Mouse (Mus musculus): ENCODE measurements at regions not wholly inside any gene's neighbourhood (a gene's known extent, or its start where the extent isn't known, plus 50 kb on each side); places are given as distances from the start of the nearest gene placed in this dataset.

- H3K4me1 ChIP-seq (ENCODE audit: control insufficient read depth, insufficient read depth, insufficient read length, low read length) = no peaks in the 10 kb centered on the region
- H3K27ac ChIP-seq (ENCODE audit: insufficient read depth, low read depth, low read length) = no peak overlapping the region
- no peaks in the 10 kb centered on the region for H3K27me3 ChIP-seq (ENCODE audit: control insufficient read depth, insufficient read depth, low read length)
- no peaks in the 10 kb centered on the region for H3K36me3 ChIP-seq (ENCODE audit: control insufficient read depth, insufficient read depth, low read length)
- TF ChIP-seq POLR2A (IDR thresholded peaks at IDR 0.05; ENCODE audit: low read depth, low read length) (no peak), CTCF (IDR thresholded peaks at IDR 0.05; ENCODE audit: extremely low read depth, insufficient read length, insufficient replicate concordance, low read depth, low read length) (no peak)
- WGBS = 57% methylated on average over 6 of the region's 6 CpGs
- no peak overlapping the region for H3K4me3 ChIP-seq (ENCODE audit: low read depth, low read length)
Measured at GRCm38 (mm10) chr12:93152618-93153245, 1303.8 kb upstream of the Sel1l start.

GRCm38 (mm10) chr12:93151530-93151929 lies 1302.6 kb upstream of the Sel1l start:
- H3K4me1 ChIP-seq (ENCODE audit: control insufficient read depth, insufficient read depth, insufficient read length, low read length) = no peaks in the 10 kb centered on the region
- 73% methylated on average over 7 of the region's 7 CpGs for WGBS
- H3K27ac ChIP-seq (ENCODE audit: insufficient read depth, low read depth, low read length) = no peak overlapping the region
- H3K36me3 ChIP-seq (ENCODE audit: control insufficient read depth, insufficient read depth, low read length) = no peaks in the 10 kb centered on the region
- no peaks in the 10 kb centered on the region; the same call in 1 of the 2 replicates for H3K27me3 ChIP-seq (ENCODE audit: control insufficient read depth, insufficient read depth, low read length)
- no peak overlapping the region for H3K4me3 ChIP-seq (ENCODE audit: low read depth, low read length)
- TF ChIP-seq CTCF (IDR thresholded peaks at IDR 0.05; ENCODE audit: extremely low read depth, insufficient read length, insufficient replicate concordance, low read depth, low read length) = no peak
- TF ChIP-seq POLR2A (IDR thresholded peaks at IDR 0.05; ENCODE audit: low read depth, low read length) = no peak

DNA sequence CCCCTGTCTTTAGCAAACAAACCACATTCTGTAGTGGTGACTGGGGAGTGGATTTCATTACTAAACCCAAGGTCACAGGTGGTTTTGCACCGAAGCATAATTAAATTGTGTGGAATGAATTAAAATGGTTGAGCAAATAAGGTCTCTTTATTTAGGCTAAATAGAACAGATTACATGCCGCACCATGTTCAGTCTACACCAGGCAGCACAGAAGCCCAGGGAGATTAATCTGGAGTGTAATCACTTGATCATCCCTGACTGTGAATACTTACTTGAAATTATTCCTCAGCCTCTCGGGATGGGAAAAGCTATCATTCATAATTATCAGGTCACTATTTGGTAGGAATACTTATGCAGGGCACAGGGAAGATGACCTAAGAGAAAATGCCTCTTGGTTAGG lies 1293.3 kb upstream of the Sel1l start:
- Histone ChIP-seq H3K27ac (ENCODE audit: insufficient read depth, low read depth, low read length) (no peak overlapping the region), H3K4me1 (ENCODE audit: control insufficient read depth, insufficient read depth, insufficient read length, low read length) (no peaks in the 10 kb centered on the region), H3K36me3 (ENCODE audit: control insufficient read depth, insufficient read depth, low read length) (no peaks in the 10 kb centered on the region), H3K27me3 (ENCODE audit: control insufficient read depth, insufficient read depth, low read length) (no peaks in the 10 kb centered on the region), H3K4me3 (ENCODE audit: low read depth, low read length) (no peak overlapping the region)
- TF ChIP-seq CTCF (IDR thresholded peaks at IDR 0.05; ENCODE audit: extremely low read depth, insufficient read length, insufficient replicate concordance, low read depth, low read length) (no peak), POLR2A (IDR thresholded peaks at IDR 0.05; ENCODE audit: low read depth, low read length) (no peak)
- WGBS = 65% methylated on average over 3 of the region's 3 CpGs

DNA sequence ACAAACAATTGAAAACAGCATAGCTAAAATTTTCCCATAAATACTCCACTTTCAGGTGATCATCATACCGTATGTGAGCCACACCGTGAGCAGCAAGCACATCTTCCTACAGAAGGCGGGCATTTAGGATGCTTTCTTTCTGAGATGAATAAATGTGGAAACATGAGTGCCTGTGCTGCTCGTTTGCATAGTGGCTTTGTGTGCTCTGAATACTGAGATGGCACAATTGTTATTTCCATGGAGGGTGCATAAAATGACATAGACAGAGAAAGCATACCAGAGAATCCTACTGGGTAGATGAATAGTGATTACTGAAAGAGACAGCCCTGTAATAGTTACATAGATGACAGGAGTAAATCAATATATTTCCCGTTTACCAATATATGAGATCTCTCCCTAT lies 1287.4 kb upstream of the Sel1l start:
- no peak for TF ChIP-seq CTCF (IDR thresholded peaks at IDR 0.05; ENCODE audit: extremely low read depth, insufficient read length, insufficient replicate concordance, low read depth, low read length)
- no peak for TF ChIP-seq POLR2A (IDR thresholded peaks at IDR 0.05; ENCODE audit: low read depth, low read length)
- WGBS = 85% methylated on average over 5 of the region's 5 CpGs
- no peaks in the 10 kb centered on the region for H3K36me3 ChIP-seq (ENCODE audit: control insufficient read depth, insufficient read depth, low read length)
- H3K27ac ChIP-seq (ENCODE audit: insufficient read depth, low read depth, low read length) = no peak overlapping the region
- H3K27me3 ChIP-seq (ENCODE audit: control insufficient read depth, insufficient read depth, low read length) = no peaks in the 10 kb centered on the region
- no peak overlapping the region for H3K4me3 ChIP-seq (ENCODE audit: low read depth, low read length)
- H3K4me1 ChIP-seq (ENCODE audit: control insufficient read depth, insufficient read depth, insufficient read length, low read length) = no peaks in the 10 kb centered on the region

DNA sequence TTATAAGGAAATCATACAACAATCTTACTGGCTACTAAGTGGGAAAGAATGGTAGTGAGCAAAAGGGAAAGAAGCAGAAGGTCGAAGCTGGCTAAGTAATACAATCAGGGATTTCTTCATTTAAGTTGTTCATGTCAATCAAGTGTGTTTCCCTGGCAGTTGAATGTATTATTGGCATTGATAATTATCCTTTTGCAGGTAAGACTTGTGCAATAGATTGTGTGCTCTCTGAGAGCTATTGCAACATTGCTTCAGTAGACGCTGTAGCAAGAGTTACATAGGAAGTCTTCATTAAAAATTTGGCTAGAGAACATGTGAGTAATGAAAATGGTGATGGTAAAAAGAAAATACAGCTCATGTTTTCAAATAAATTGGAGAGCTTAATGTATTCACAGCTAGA lies 1273.3 kb upstream of the Sel1l start:
- Histone ChIP-seq H3K36me3 (ENCODE audit: control insufficient read depth, insufficient read depth, low read length) (no peaks in the 10 kb centered on the region), H3K4me3 (ENCODE audit: low read depth, low read length) (no peak overlapping the region), H3K27ac (ENCODE audit: insufficient read depth, low read depth, low read length) (no peak overlapping the region), H3K4me1 (ENCODE audit: control insufficient read depth, insufficient read depth, insufficient read length, low read length) (no peaks in the 10 kb centered on the region), H3K27me3 (ENCODE audit: control insufficient read depth, insufficient read depth, low read length) (no peaks in the 10 kb centered on the region)
- 85% methylated on average over 2 of the region's 2 CpGs for WGBS
- TF ChIP-seq POLR2A (IDR thresholded peaks at IDR 0.05; ENCODE audit: low read depth, low read length) (no peak), CTCF (IDR thresholded peaks at IDR 0.05; ENCODE audit: extremely low read depth, insufficient read length, insufficient replicate concordance, low read depth, low read length) (no peak)

- Histone ChIP-seq H3K27ac (ENCODE audit: insufficient read depth, low read depth, low read length) (no peak overlapping the region), H3K4me1 (ENCODE audit: control insufficient read depth, insufficient read depth, insufficient read length, low read length) (no peaks in the 10 kb centered on the region), H3K27me3 (ENCODE audit: control insufficient read depth, insufficient read depth, low read length) (no peaks in the 10 kb centered on the region), H3K4me3 (ENCODE audit: low read depth, low read length) (no peak overlapping the region), H3K36me3 (ENCODE audit: control insufficient read depth, insufficient read depth, low read length) (no peaks in the 10 kb centered on the region)
- TF ChIP-seq POLR2A (IDR thresholded peaks at IDR 0.05; ENCODE audit: low read depth, low read length) = no peak
- no peak for TF ChIP-seq CTCF (IDR thresholded peaks at IDR 0.05; ENCODE audit: extremely low read depth, insufficient read length, insufficient replicate concordance, low read depth, low read length)
- WGBS = 70% methylated on average over 5 of the region's 5 CpGs
Measured at GRCm38 (mm10) chr12:93088031-93088790, 1239.3 kb upstream of the Sel1l start.

- Histone ChIP-seq H3K4me1 (ENCODE audit: control insufficient read depth, insufficient read depth, insufficient read length, low read length) (no peaks in the 10 kb centered on the region), H3K36me3 (ENCODE audit: control insufficient read depth, insufficient read depth, low read length) (no peaks in the 10 kb centered on the region), H3K4me3 (ENCODE audit: low read depth, low read length) (no peak overlapping the region), H3K27ac (ENCODE audit: insufficient read depth, low read depth, low read length) (no peak overlapping the region), H3K27me3 (ENCODE audit: control insufficient read depth, insufficient read depth, low read length) (no peaks in the 10 kb centered on the region)
- WGBS = 92% methylated on average over 1 of the region's 1 CpGs
- TF ChIP-seq POLR2A (IDR thresholded peaks at IDR 0.05; ENCODE audit: low read depth, low read length) (no peak), CTCF (IDR thresholded peaks at IDR 0.05; ENCODE audit: extremely low read depth, insufficient read length, insufficient replicate concordance, low read depth, low read length) (no peak)
Measured at GRCm38 (mm10) chr12:93063864-93064263, 1214.9 kb upstream of the Sel1l start.
